Mouse (Mus musculus) neural tube, embryonic 14.5 days (tissue): ENCODE results near the gene 1700067P10Rik. TPM values are rescaled to one million over a fixed set of nuclear protein-coding genes. Genes with fewer than 3 reads are reported as not detected.
A peak's percentile ranks its signal among the peaks of the same experiment; 100 is the strongest.

Source experiments
- ATAC-seq: fragments of 200-750 bp; cut with Nextera tagmentation; 2 replicates; pipeline ENCODE4 v1.8.0; 2017; ENCODE audit warnings: low read depth, mild to moderate bottlenecking, moderate TSS enrichment, moderate library complexity
- H3K27ac ChIP-seq: fragments of 300-500 bp; sonication (generic); 2 replicates; pipeline ENCODE4 v1.5.1; 2014; ENCODE audit warnings: low read depth, mild to moderate bottlenecking, control low read depth, low read length, moderate library complexity, mixed read lengths
- H3K27me3 ChIP-seq: fragments of 300-500 bp; sonication (generic); 2 replicates; pipeline ENCODE4 v1.6.1; 2014; ENCODE audit warnings: low read length; ENCODE audit not compliant: control insufficient read depth, insufficient read depth
- H3K36me3 ChIP-seq: fragments of 300-500 bp; sonication (generic); 2 replicates; pipeline ENCODE4 v1.6.1; 2014; ENCODE audit warnings: low read length, mixed read lengths; ENCODE audit not compliant: control insufficient read depth, insufficient read depth
- H3K4me1 ChIP-seq: fragments of 300-500 bp; sonication (generic); 2 replicates; pipeline ENCODE4 v1.6.1; 2014; ENCODE audit warnings: low read length; ENCODE audit not compliant: control insufficient read depth, insufficient read depth
- H3K4me2 ChIP-seq: fragments of 300-500 bp; sonication (generic); 2 replicates; pipeline ENCODE4 v1.6.1; 2014; ENCODE audit warnings: mild to moderate bottlenecking, low read depth, low read length, control low read depth
- H3K4me3 ChIP-seq: fragments of 300-500 bp; sonication (generic); 2 replicates; pipeline ENCODE4 v1.5.1; 2014; ENCODE audit warnings: low read depth, low read length, control low read depth, mixed read lengths
- H3K9ac ChIP-seq: fragments of 300-500 bp; sonication (generic); replicated peaks from 2 replicates; pipeline ENCODE4 v1.6.1; 2014; ENCODE audit warnings: low read depth, mild to moderate bottlenecking, control low read depth, low read length, mixed read lengths
- H3K9me3 ChIP-seq: fragments of 300-500 bp; sonication (generic); 2 replicates; pipeline ENCODE4 v1.6.1; 2016; ENCODE audit warnings: low read length; ENCODE audit not compliant: control insufficient read depth
- WGBS: fragments of 180-500 bp; shearing (Covaris S2); extraction: QIAGEN DNeasy Blood & Tissue Kit; methylation state at CpG from one replicate; pipeline ENCODE4 v1.1.7; 2014; 5-methylcytosine and 5-hydroxymethylcytosine counted together
- polyA plus RNA-seq: library from polyadenylated mRNA; unstranded; fragments of >200 nt; fragmentation: Nextera tagmentation; extraction: Ambion mirVana; gene quantifications from 2 replicates; pipeline ENCODE4 v1.2.1, GENCODE M21; 2014

Gene 1700067P10Rik
- polyA plus RNA-seq, 1 experiment from 2014 or later = not detected

DNA sequence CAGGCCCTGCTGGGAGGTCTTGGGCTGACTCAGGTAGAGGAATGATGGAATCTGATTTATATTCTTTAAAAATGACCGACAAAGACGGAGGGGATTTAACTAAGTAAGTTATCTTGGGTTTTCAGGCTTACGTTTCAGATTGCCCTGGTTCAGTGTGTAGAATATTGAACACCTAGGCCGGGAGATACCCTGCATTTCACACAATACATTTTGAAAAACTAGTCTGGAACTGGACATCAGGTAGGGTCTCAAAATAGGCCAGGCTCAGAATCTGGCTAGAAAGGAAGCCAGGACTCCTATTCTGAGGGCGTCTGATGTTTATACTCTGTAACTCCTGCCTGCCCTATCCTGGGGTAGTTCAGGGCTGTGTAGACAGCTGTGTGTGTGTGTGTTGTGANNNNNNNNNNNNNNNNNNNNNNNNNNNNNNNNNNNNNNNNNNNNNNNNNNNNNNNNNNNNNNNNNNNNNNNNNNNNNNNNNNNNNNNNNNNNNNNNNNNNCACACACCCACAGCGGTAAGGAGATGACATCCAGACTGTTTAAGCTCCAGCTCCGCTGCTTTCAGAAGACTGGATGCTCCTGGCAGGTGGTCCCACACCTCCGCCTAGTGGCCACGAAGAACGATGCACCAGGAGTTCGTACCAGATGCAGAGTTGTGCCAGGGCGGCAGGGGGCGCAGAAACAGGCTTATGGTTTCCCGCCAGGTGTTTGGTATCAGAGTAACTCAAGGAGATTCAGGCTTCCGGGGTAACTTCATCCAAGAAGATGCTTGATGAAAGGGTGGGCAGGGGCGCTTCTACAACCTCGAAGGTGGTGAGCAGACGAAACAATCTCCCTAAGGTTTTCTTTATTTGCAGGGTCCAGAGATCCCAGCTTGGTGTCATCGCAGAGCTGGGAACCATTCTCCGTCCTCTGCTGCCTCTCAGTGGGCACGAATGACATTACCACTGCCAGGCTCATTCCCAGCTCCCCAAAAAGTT, 11.6 kb downstream of the 1700067P10Rik start:
- Histone ChIP-seq H3K36me3 (no peaks in the 10 kb centered on the region), H3K9me3 (no peaks in the 10 kb centered on the region), H3K4me3 (no peak overlapping the region), H3K4me1 (peaks cover 23% of the 10 kb centered on the region; the same call in 1 of the 2 replicates), H3K9ac (no peak overlapping the region), H3K27ac (no peak overlapping the region), H3K27me3 (peaks cover 34% of the 10 kb centered on the region), H3K4me2 (peak overlapping the region; percentile 41)
- WGBS = 12% methylated on average over 21 of the region's 21 CpGs
- ATAC-seq = peak; percentile 81

DNA sequence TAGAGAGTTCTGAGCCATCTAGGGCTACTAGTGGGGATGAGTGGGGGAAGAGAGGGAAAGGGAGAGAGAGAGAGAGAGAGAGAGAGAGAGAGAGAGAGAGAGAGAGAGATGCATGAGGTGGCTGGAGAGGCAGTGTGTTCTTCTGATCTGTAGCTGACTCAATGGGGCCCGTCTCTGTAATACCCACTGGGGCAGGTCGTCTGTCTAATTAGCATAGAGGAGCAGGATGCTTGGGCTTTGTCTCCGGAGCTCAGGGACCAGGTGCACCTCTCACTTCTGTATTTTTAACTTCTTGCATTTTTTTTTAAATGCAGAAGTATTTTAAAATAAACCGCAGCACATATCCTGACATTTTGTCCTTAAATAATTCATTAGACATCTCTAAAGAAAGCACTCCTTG, 18.2 kb downstream of the 1700067P10Rik start:
- WGBS = 47% methylated on average over 4 of the region's 4 CpGs
- no peak overlapping the region for H3K4me3 ChIP-seq
- H3K4me1 ChIP-seq = no peaks in the 10 kb centered on the region

GRCm38 (mm10) chr17:48107862-48108261, 18.7 kb downstream of the 1700067P10Rik start:
- ATAC-seq = no peak
- Histone ChIP-seq H3K4me1 (no peaks in the 10 kb centered on the region), H3K27ac (no peak overlapping the region), H3K36me3 (no peaks in the 10 kb centered on the region), H3K9ac (no peak overlapping the region), H3K4me3 (no peak overlapping the region), H3K9me3 (no peaks in the 10 kb centered on the region), H3K27me3 (no peaks in the 10 kb centered on the region), H3K4me2 (no peak overlapping the region)
- WGBS = 52% methylated on average over 6 of the region's 6 CpGs

More for the DNA sequence above, 18.2 kb downstream of the 1700067P10Rik start:
- Histone ChIP-seq H3K9ac (no peak overlapping the region), H3K9me3 (no peaks in the 10 kb centered on the region), H3K27ac (no peak overlapping the region), H3K27me3 (no peaks in the 10 kb centered on the region; the same call in 1 of the 2 replicates), H3K36me3 (no peaks in the 10 kb centered on the region), H3K4me2 (no peak overlapping the region)
- ATAC-seq = no peak

- Histone ChIP-seq H3K36me3 (no peaks in the 10 kb centered on the region), H3K4me1 (no peaks in the 10 kb centered on the region), H3K9me3 (peaks cover under 1% of the 10 kb centered on the region; the same call in 1 of the 2 replicates), H3K4me3 (no peak overlapping the region), H3K27me3 (no peaks in the 10 kb centered on the region), H3K9ac (no peak overlapping the region), H3K4me2 (no peak overlapping the region), H3K27ac (no peak overlapping the region)
- ATAC-seq = no peak
- 76% methylated on average over 3 of the region's 3 CpGs for WGBS
Observed at GRCm38 (mm10) chr17:48108520-48108919, 19.4 kb downstream of the 1700067P10Rik start.

DNA sequence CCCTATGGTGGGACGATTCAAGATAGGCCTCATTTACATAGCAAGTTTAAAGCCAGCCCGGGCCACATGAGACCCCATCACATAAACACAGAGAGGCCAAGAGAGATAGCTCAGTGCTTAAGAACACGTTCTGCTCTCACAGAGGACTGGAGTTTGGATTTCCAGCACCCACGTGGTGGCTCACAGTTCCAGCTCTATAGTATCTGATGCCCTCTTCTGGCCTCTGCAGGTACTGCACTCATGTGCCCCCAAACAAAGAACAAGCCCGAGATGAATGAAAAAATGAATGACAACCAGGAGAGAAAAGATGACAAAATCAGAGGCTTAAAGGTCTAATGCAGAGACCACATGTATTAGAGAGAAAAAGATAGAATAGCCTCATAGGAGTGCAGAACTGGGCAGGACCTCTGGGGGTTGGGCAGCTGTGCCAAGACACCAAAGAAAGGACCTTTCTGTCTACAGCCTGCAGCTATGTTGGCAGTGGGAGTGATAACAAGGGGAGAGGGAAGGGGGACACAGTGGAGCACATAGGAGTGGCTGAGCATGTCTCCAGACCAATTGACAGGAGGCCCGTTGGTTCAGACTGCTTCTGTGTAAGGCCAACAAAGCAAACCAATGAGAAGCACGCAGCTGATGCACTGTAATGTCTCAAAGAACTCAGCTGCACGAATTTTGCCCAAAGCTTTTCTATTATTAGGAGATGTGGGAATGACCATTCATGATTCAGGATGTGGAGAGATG, 21.6 kb downstream of the 1700067P10Rik start:
- no peak for ATAC-seq
- H3K4me2 ChIP-seq = no peak overlapping the region
- no peak overlapping the region for H3K27ac ChIP-seq
- no peaks in the 10 kb centered on the region for H3K36me3 ChIP-seq
- 43% methylated on average over 8 of the region's 8 CpGs for WGBS
- H3K27me3 ChIP-seq = no peaks in the 10 kb centered on the region
- H3K4me1 ChIP-seq = no peaks in the 10 kb centered on the region
- peaks cover 4% of the 10 kb centered on the region; the same call in 1 of the 2 replicates for H3K9me3 ChIP-seq
- H3K4me3 ChIP-seq = no peak overlapping the region
- H3K9ac ChIP-seq = no peak overlapping the region

- H3K27me3 ChIP-seq = no peaks in the 10 kb centered on the region
- no peak overlapping the region for H3K27ac ChIP-seq
- 78% methylated on average over 1 of the region's 1 CpGs for WGBS
- no peaks in the 10 kb centered on the region for H3K36me3 ChIP-seq
- H3K9ac ChIP-seq = no peak overlapping the region
- ATAC-seq = no peak
- H3K4me3 ChIP-seq = no peak overlapping the region
- peaks cover 3% of the 10 kb centered on the region; the same call in 1 of the 2 replicates for H3K9me3 ChIP-seq
- no peaks in the 10 kb centered on the region for H3K4me1 ChIP-seq
- no peak overlapping the region for H3K4me2 ChIP-seq
Observed at GRCm38 (mm10) chr17:48118570-48118969, 29.5 kb downstream of the 1700067P10Rik start.

DNA sequence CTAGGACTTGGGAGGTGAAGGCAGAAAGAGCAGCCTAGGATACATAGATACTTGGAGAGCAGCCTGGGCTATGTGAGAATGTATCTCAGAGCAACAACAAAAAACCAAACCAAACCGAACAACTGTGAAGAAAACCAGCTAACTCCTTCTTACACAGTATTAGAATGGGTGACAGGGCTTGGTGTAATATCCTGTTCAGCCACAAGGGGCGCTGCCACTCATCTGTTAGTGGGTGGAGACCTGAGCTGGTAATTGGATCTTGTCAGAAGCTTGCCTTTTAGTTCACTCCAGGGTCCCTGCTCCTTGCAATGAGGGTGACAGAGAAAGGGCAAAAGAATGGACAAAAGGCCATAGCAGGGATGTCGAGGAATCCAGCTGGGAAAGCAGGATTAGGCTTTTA, 30.5 kb downstream of the 1700067P10Rik start:
- H3K9ac ChIP-seq = no peak overlapping the region
- 22% methylated on average over 3 of the region's 3 CpGs for WGBS
- H3K9me3 ChIP-seq = no peaks in the 10 kb centered on the region
- H3K4me1 ChIP-seq = no peaks in the 10 kb centered on the region
- H3K4me2 ChIP-seq = no peak overlapping the region
- H3K4me3 ChIP-seq = no peak overlapping the region
- peak; percentile 44; the same call in 1 of the 2 replicates for ATAC-seq
- no peaks in the 10 kb centered on the region for H3K27me3 ChIP-seq
- H3K27ac ChIP-seq = no peak overlapping the region
- H3K36me3 ChIP-seq = no peaks in the 10 kb centered on the region

DNA sequence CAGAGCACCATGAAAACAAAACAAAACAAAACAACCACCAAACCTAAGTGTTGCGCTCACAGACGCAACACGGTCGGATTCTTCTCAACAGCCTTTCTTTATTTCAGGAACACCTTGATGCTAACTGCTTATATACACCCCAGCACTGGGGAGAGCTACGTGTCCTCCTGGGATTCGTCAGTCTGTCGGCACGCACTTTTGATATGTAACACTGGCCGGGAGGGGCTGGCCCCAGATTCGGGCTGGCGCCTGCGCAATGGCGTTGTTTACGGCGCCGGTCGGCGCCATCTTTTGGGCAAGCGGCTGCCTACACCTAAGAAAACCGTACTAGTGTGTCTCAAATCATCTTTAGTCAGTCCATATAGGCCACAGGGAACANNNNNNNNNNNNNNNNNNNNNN, 31.3 kb downstream of the 1700067P10Rik start:
- ATAC-seq = no peak
- no peaks in the 10 kb centered on the region for H3K9me3 ChIP-seq
- no peak overlapping the region for H3K4me3 ChIP-seq
- no peaks in the 10 kb centered on the region for H3K27me3 ChIP-seq
- H3K27ac ChIP-seq = no peak overlapping the region
- no peaks in the 10 kb centered on the region for H3K4me1 ChIP-seq
- WGBS = 94% methylated on average over 20 of the region's 20 CpGs
- H3K36me3 ChIP-seq = no peaks in the 10 kb centered on the region
- no peak overlapping the region for H3K4me2 ChIP-seq
- no peak overlapping the region for H3K9ac ChIP-seq

- Histone ChIP-seq H3K4me2 (no peak overlapping the region), H3K27me3 (no peaks in the 10 kb centered on the region), H3K36me3 (no peaks in the 10 kb centered on the region), H3K4me3 (no peak overlapping the region), H3K9ac (no peak overlapping the region), H3K27ac (no peak overlapping the region), H3K9me3 (no peaks in the 10 kb centered on the region), H3K4me1 (no peaks in the 10 kb centered on the region)
- WGBS = 94% methylated on average over 2 of the region's 2 CpGs
- ATAC-seq = no peak
Observed at GRCm38 (mm10) chr17:48132810-48133209, 43.7 kb downstream of the 1700067P10Rik start.
